Mouse (Mus musculus): ENCODE data around the gene Elp1.

Gene Elp1

GRCm38 (mm10) chr4:56801907-56802668 lies at the start of gene Elp1, which contains the start of gene Fam206a:
Gene Elp1 (minus strand): TSS chr4:56802331.
Gene Fam206a (plus strand): TSS chr4:56802345.
- peak; percentile 96 for DNase-seq (ENCODE audit: low spot score)

- no peak for DNase-seq (ENCODE audit: low spot score)
Measured at GRCm38 (mm10) chr4:56850724-56851123, 48.6 kb upstream of the Elp1 start.

- no peak for DNase-seq (ENCODE audit: low spot score)
Measured at GRCm38 (mm10) chr4:56848044-56848443, 45.9 kb upstream of the Elp1 start.

- no peak for DNase-seq (ENCODE audit: low spot score)
Measured at GRCm38 (mm10) chr4:56847400-56847799, 45.3 kb upstream of the Elp1 start.

- DNase-seq (ENCODE audit: low spot score): no peak
Measured at GRCm38 (mm10) chr4:56845896-56846533, 43.9 kb upstream of the Elp1 start.

GRCm38 (mm10) chr4:56844911-56845310 lies 42.8 kb upstream of the Elp1 start:
- no peak for DNase-seq (ENCODE audit: low spot score)

GRCm38 (mm10) chr4:56843963-56844362 lies 41.8 kb upstream of the Elp1 start:
- no peak for DNase-seq (ENCODE audit: low spot score)

GRCm38 (mm10) chr4:56842501-56842900 lies 40.4 kb upstream of the Elp1 start:
- DNase-seq (ENCODE audit: low spot score): no peak

- DNase-seq (ENCODE audit: low spot score): no peak
Measured at GRCm38 (mm10) chr4:56840297-56840696, 38.2 kb upstream of the Elp1 start.

GRCm38 (mm10) chr4:56837661-56838060 lies 35.5 kb upstream of the Elp1 start:
- no peak for DNase-seq (ENCODE audit: low spot score)

- no peak for DNase-seq (ENCODE audit: low spot score)
Measured at GRCm38 (mm10) chr4:56831998-56832397, 29.9 kb upstream of the Elp1 start.

- no peak for DNase-seq (ENCODE audit: low spot score)
Measured at GRCm38 (mm10) chr4:56831013-56831609, 29.0 kb upstream of the Elp1 start.

- DNase-seq (ENCODE audit: low spot score): peak; percentile 34
Measured at GRCm38 (mm10) chr4:56829511-56829921, 27.4 kb upstream of the Elp1 start.

- DNase-seq (ENCODE audit: low spot score): no peak
Measured at GRCm38 (mm10) chr4:56828932-56829331, 26.8 kb upstream of the Elp1 start.

- no peak for DNase-seq (ENCODE audit: low spot score)
Measured at GRCm38 (mm10) chr4:56824231-56824630, 22.1 kb upstream of the Elp1 start.

GRCm38 (mm10) chr4:56820017-56820550 lies 18.0 kb upstream of the Elp1 start:
- no peak for DNase-seq (ENCODE audit: low spot score)

- DNase-seq (ENCODE audit: low spot score): no peak
Measured at GRCm38 (mm10) chr4:56815131-56815530, 13.0 kb upstream of the Elp1 start.

- no peak for DNase-seq (ENCODE audit: low spot score)
Measured at GRCm38 (mm10) chr4:56812096-56812495, 10.0 kb upstream of the Elp1 start.

- no peak for DNase-seq (ENCODE audit: low spot score)
Measured at GRCm38 (mm10) chr4:56811642-56812041, 9.5 kb upstream of the Elp1 start.

- DNase-seq (ENCODE audit: low spot score): no peak
Measured at GRCm38 (mm10) chr4:56809050-56809449, 6.9 kb upstream of the Elp1 start.

GRCm38 (mm10) chr4:56802669-56803150 lies 579 bp upstream of the Elp1 start:
- DNase-seq (ENCODE audit: low spot score): no peak

GRCm38 (mm10) chr4:56791373-56791772 lies 10.8 kb downstream of the Elp1 start:
- DNase-seq (ENCODE audit: low spot score): peak; percentile 21

- no peak for DNase-seq (ENCODE audit: low spot score)
Measured at GRCm38 (mm10) chr4:56771065-56771464, 31.1 kb downstream of the Elp1 start.
